Mouse (Mus musculus) thymus, adult 2 months (tissue): Measurements from ENCODE around the gene Sigmar1. TPM values are rescaled to one million over a fixed set of nuclear protein-coding genes. Genes with fewer than 3 reads are reported as not detected.

Experiments
- DNase-seq: peaks from one replicate; pipeline ENCODE4 v3.0.0; 2021
- H3K27ac ChIP-seq: fragments of 200-500 bp; 2 replicates; pipeline ENCODE4 v1.5.1; 2012; ENCODE audit warnings: low read length, control low read depth; ENCODE audit not compliant: control insufficient read depth, insufficient read depth
- H3K27me3 ChIP-seq: fragments of 200-500 bp; 2 replicates; pipeline ENCODE4 v1.6.1; 2012; ENCODE audit warnings: mild to moderate bottlenecking, low read length, moderate library complexity, mixed read lengths; ENCODE audit not compliant: control insufficient read depth, insufficient read depth
- H3K36me3 ChIP-seq: fragments of 200-500 bp; 2 replicates; pipeline ENCODE4 v1.6.1; 2012; ENCODE audit warnings: mild to moderate bottlenecking, low read length, moderate library complexity; ENCODE audit not compliant: control insufficient read depth, insufficient read depth
- H3K4me1 ChIP-seq: fragments of 200-500 bp; replicated peaks from 2 replicates; pipeline ENCODE4 v1.6.1; 2012; ENCODE audit warnings: low read length; ENCODE audit not compliant: control insufficient read depth, insufficient read depth
- H3K4me3 ChIP-seq: fragments of 200-500 bp; 2 replicates; pipeline ENCODE4 v1.5.1; 2012; ENCODE audit warnings: mild to moderate bottlenecking, low read length, control low read depth, moderate library complexity; ENCODE audit not compliant: control insufficient read depth, insufficient read depth
- CTCF ChIP-seq: fragments of 200-500 bp; IDR thresholded peaks from 2 replicates; pipeline ENCODE4 v1.5.1; 2012; ENCODE audit warnings: mild to moderate bottlenecking, control low read depth, low read length, moderate library complexity, borderline replicate concordance; ENCODE audit not compliant: control insufficient read depth, poor library complexity, insufficient read depth; ENCODE audit errors: extremely low read depth
- POLR2A ChIP-seq: fragments of 200-500 bp; IDR thresholded peaks from 2 replicates; pipeline ENCODE4 v1.6.1; 2012; ENCODE audit warnings: mild to moderate bottlenecking, low read length, control low read depth, moderate library complexity; ENCODE audit not compliant: control insufficient read depth, poor library complexity, insufficient read depth; ENCODE audit errors: extremely low read depth
- WGBS: fragments of 180-500 bp; shearing (Covaris S2); methylation state at CpG from one replicate; pipeline ENCODE4 v1.1.7; 2018; 5-methylcytosine and 5-hydroxymethylcytosine counted together
- polyA plus RNA-seq: library from polyadenylated mRNA; depleted of rRNA; stranded (reverse); fragments of >200 nt; gene quantifications from 2 replicates; pipeline ENCODE4 v1.2.3, GENCODE M21; 2012

Sigmar1 gene
- polyA plus RNA-seq, 1 experiment: 65.6 TPM

- TF ChIP-seq CTCF (no peak), POLR2A (no peak)
- Histone ChIP-seq H3K4me1 (peaks cover 11% of the 10 kb centered on the region), H3K27me3 (no peaks in the 10 kb centered on the region), H3K27ac (peak within 1 kb of the TSS; percentile 63), H3K4me3 (peak within 1 kb of the TSS; percentile 93), H3K36me3 (peaks cover 6% of the 10 kb centered on the region)
- DNase-seq: no peak
- WGBS: 17% methylated on average over 14 of the region's 14 CpGs
Measured at GRCm38 (mm10) chr4:41754797-41755337, 1.1 kb downstream of the Sigmar1 start, which contains the start of gene Galt. TSS of gene Galt (plus strand) at chr4:41755228.

GRCm38 (mm10) chr4:41745021-41745420 is 10.9 kb downstream of the Sigmar1 start:
- Histone ChIP-seq H3K27me3 (no peaks in the 10 kb centered on the region), H3K4me1 (peaks cover 7% of the 10 kb centered on the region), H3K36me3 (no peaks in the 10 kb centered on the region), H3K4me3 (no peak overlapping the region), H3K27ac (no peak overlapping the region)
- WGBS: 100% methylated on average over 1 of the region's 1 CpGs
- TF ChIP-seq CTCF: no peak
- TF ChIP-seq POLR2A: no peak
- no peak for DNase-seq

GRCm38 (mm10) chr4:41744131-41744530 is 11.8 kb downstream of the Sigmar1 start:
- Histone ChIP-seq H3K4me3 (no peak overlapping the region), H3K4me1 (peaks cover 11% of the 10 kb centered on the region), H3K27me3 (no peaks in the 10 kb centered on the region), H3K27ac (no peak overlapping the region), H3K36me3 (no peaks in the 10 kb centered on the region)
- DNase-seq: no peak
- TF ChIP-seq CTCF: no peak
- 87% methylated on average over 2 of the region's 2 CpGs for WGBS

- no peaks in the 10 kb centered on the region for H3K36me3 ChIP-seq
- H3K27ac ChIP-seq: peak overlapping the region; percentile 30
- no peaks in the 10 kb centered on the region for H3K27me3 ChIP-seq
- H3K4me1 ChIP-seq: peaks cover 11% of the 10 kb centered on the region
- under 1% methylated on average over 27 of the region's 27 CpGs for WGBS
- DNase-seq: peak; percentile 94
- TF ChIP-seq POLR2A: peak; percentile 68
- TF ChIP-seq CTCF: no peak; the same call in 1 of the 2 replicates
- H3K4me3 ChIP-seq: peak overlapping the region; percentile 88
Measured at GRCm38 (mm10) chr4:41741158-41741560, 14.8 kb downstream of the Sigmar1 start.

GRCm38 (mm10) chr4:41740380-41741157 is 15.4 kb downstream of the Sigmar1 start:
- H3K4me1 ChIP-seq: peaks cover 11% of the 10 kb centered on the region
- no peaks in the 10 kb centered on the region for H3K36me3 ChIP-seq
- WGBS: under 1% methylated on average over 48 of the region's 48 CpGs
- DNase-seq: peak; percentile 48
- TF ChIP-seq POLR2A (no peak), CTCF (no peak)
- H3K27ac ChIP-seq: peak overlapping the region; percentile 30
- H3K4me3 ChIP-seq: peak overlapping the region; percentile 88
- H3K27me3 ChIP-seq: no peaks in the 10 kb centered on the region

GRCm38 (mm10) chr4:41739260-41739659 is 16.7 kb downstream of the Sigmar1 start:
- Histone ChIP-seq H3K4me1 (peaks cover 11% of the 10 kb centered on the region), H3K27me3 (no peaks in the 10 kb centered on the region), H3K36me3 (no peaks in the 10 kb centered on the region), H3K27ac (no peak overlapping the region), H3K4me3 (no peak overlapping the region)
- WGBS: 95% methylated on average over 13 of the region's 13 CpGs
- DNase-seq: no peak
- TF ChIP-seq POLR2A: no peak
- no peak for TF ChIP-seq CTCF
